Mouse (Mus musculus): ENCODE measurements around the gene Troap.

Troap gene

DNA sequence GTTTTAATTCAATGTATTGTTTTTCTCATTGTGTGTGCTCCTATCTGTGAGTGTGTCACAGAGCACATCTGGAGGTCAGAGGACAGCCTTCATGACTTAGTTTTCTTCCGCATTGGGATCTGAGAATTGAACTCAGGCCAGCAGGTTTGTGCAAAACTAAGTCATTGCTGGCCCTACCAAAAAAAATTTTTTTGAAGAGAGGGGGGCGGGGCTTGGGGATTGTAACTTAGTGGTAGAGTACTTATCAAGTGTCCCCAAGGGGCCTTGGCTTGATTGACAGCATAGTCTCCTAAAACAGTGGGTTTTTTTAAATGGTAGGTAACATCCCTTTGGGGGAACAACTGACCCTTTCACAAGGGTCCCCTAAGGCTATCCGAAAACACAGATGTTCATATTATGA, 36.8 kb downstream of the Troap start:
- Histone ChIP-seq H3K36me3 (ENCODE audit: insufficient read depth, low read length) (no peaks in the 10 kb centered on the region), H3K9me3 (ENCODE audit: low read length) (peaks cover 13% of the 10 kb centered on the region), H3K27me3 (ENCODE audit: insufficient read depth, low read length) (no peaks in the 10 kb centered on the region), H3K4me3 (replicated peaks; ENCODE audit: low read length) (no peak overlapping the region), H3K4me1 (replicated peaks; ENCODE audit: low read depth, low read length) (peaks cover 53% of the 10 kb centered on the region)
- TF ChIP-seq CTCF (conservative IDR thresholded peaks at IDR 0.05; ENCODE audit: low read length) (no peak), POU5F1 (IDR thresholded peaks at IDR 0.05; ENCODE audit: borderline replicate concordance, low read length) (no peak), NANOG (IDR thresholded peaks at IDR 0.05; ENCODE audit: borderline replicate concordance, low read length) (no peak)

DNA sequence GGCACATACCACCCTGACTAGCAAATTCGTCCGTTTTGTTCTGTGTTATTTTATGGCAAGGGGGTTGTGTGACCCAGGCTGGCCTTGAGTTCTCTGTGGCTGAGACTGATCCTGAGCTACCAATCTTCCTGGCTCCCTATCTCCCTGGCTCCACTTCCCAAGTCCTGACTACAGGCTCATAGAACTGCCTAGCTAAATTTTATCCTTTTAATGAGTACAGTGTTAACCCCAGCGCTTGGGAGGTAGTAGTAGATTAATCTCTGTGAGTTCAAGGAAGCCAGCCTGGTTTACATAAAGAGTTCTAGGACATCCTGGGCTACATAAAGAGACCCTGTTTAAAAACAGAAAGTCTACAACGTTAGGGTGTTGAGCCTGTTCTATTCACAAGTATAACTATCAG, 37.4 kb downstream of the Troap start:
- Histone ChIP-seq H3K9me3 (ENCODE audit: low read length) (peaks cover 7% of the 10 kb centered on the region), H3K27me3 (ENCODE audit: insufficient read depth, low read length) (no peaks in the 10 kb centered on the region), H3K36me3 (ENCODE audit: insufficient read depth, low read length) (no peaks in the 10 kb centered on the region), H3K4me3 (replicated peaks; ENCODE audit: low read length) (no peak overlapping the region), H3K4me1 (replicated peaks; ENCODE audit: low read depth, low read length) (peaks cover 58% of the 10 kb centered on the region)
- TF ChIP-seq POU5F1 (IDR thresholded peaks at IDR 0.05; ENCODE audit: borderline replicate concordance, low read length) (no peak), NANOG (IDR thresholded peaks at IDR 0.05; ENCODE audit: borderline replicate concordance, low read length) (no peak), CTCF (conservative IDR thresholded peaks at IDR 0.05; ENCODE audit: low read length) (no peak)

DNA sequence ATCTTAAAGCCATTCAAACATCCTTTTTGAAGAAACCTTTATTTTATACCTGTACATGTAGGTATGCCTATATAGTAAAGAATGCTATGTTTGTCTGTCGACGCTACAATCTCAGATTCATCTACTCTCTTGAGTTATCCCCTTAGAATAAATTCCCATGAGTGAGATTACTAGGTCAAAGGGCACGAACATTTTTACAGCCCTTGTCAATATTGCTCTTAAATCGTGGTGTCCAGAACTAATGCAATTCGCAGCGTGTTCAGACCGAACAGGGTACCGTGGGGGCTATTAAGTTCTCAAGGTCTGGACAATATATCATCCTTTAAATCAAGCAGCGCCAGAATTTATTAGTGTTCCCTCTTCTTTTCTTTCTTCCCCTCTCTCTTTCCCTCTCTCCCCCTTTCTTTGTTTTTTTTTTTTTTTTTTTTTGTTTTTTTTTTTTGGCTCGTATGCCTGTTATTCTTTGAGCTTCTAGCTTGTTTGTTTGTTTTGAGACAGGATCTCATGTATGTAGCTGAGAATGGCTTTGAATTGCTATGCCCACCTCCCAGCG, 38.5 kb downstream of the Troap start:
- H3K36me3 ChIP-seq (ENCODE audit: insufficient read depth, low read length): no peaks in the 10 kb centered on the region
- H3K27me3 ChIP-seq (ENCODE audit: insufficient read depth, low read length): no peaks in the 10 kb centered on the region
- H3K9me3 ChIP-seq (ENCODE audit: low read length): no peaks in the 10 kb centered on the region
- TF ChIP-seq CTCF (conservative IDR thresholded peaks at IDR 0.05; ENCODE audit: low read length): no peak
- peak overlapping the region; percentile 73 for H3K4me3 ChIP-seq (replicated peaks; ENCODE audit: low read length)
- peaks cover 58% of the 10 kb centered on the region for H3K4me1 ChIP-seq (replicated peaks; ENCODE audit: low read depth, low read length)

DNA sequence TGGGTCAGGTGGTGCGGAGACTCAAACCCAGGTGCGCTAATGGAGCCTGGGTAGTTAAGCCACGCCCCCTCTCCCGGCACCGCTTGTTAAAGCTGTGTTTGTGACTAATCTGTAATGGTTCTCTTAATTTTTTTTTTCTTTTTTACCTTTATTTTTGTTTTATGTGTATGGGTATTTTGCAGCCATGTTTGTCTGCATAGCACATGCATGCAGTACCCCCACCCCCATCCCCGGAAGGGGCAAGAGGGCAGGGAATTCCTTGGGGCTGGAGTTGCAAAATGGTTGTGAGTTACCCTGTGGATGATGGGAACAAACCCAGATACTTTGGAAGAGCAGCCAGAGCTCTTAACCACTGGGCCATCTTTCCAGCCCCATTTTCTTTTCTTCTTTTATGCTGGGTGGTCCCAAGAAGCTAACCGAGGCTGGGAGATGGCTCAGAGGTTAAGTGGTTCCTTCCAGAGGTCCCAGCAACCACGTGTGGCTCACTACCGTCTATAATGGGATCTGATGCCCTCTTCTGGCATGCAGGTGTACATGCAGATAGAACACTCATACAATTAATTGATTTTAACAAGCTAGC, 39.1 kb downstream of the Troap start:
- peak overlapping the region; percentile 73 for H3K4me3 ChIP-seq (replicated peaks; ENCODE audit: low read length)
- no peaks in the 10 kb centered on the region for H3K27me3 ChIP-seq (ENCODE audit: insufficient read depth, low read length)
- H3K4me1 ChIP-seq (replicated peaks; ENCODE audit: low read depth, low read length): peaks cover 58% of the 10 kb centered on the region
- TF ChIP-seq POU5F1 (IDR thresholded peaks at IDR 0.05; ENCODE audit: borderline replicate concordance, low read length) (no peak), CTCF (conservative IDR thresholded peaks at IDR 0.05; ENCODE audit: low read length) (peak; percentile 42), NANOG (IDR thresholded peaks at IDR 0.05; ENCODE audit: borderline replicate concordance, low read length) (no peak)
- no peaks in the 10 kb centered on the region for H3K36me3 ChIP-seq (ENCODE audit: insufficient read depth, low read length)
- H3K9me3 ChIP-seq (ENCODE audit: low read length): no peaks in the 10 kb centered on the region

DNA sequence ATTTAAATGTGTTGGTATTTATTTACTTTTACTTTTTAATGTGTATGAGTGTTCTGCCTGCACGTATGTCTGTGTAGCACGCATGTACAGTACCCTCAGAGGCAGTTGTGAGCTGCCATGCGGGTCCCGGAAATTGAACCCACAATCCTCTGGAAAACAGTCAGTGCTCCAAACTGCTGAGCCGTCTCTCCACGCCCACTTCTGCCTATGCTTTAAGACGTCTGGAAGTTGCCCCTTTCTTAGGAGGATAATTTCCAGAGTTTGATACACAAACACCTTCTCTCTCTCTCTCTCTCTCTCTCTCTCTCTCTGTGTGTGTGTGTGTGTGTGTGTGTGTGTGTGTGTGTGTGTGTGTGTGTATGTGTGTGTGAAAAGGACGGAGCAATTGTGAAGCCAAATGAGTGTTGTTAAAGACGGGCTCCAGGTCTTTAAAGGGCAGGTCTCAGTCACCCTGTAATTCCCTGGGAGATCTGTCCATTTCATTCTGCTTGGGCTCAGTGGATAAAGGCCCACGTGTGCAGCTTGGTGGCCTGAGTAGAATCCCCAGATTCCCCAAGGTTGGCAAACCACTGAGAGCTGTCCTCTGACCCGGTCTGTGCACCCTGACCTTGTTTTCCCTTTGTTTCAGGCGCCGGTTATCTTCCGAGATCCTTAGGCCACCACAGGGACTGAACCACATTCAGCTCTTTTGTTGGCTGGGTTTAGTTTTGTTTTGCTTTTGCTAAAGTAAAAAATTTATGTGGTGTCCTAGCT, 40.1 kb downstream of the Troap start:
- Histone ChIP-seq H3K36me3 (ENCODE audit: insufficient read depth, low read length) (no peaks in the 10 kb centered on the region), H3K9me3 (ENCODE audit: low read length) (no peaks in the 10 kb centered on the region), H3K4me1 (replicated peaks; ENCODE audit: low read depth, low read length) (peaks cover 58% of the 10 kb centered on the region), H3K4me3 (replicated peaks; ENCODE audit: low read length) (no peak overlapping the region), H3K27me3 (ENCODE audit: insufficient read depth, low read length) (no peaks in the 10 kb centered on the region)
- TF ChIP-seq CTCF (conservative IDR thresholded peaks at IDR 0.05; ENCODE audit: low read length) (no peak), NANOG (IDR thresholded peaks at IDR 0.05; ENCODE audit: borderline replicate concordance, low read length) (no peak), POU5F1 (IDR thresholded peaks at IDR 0.05; ENCODE audit: borderline replicate concordance, low read length) (no peak)

DNA sequence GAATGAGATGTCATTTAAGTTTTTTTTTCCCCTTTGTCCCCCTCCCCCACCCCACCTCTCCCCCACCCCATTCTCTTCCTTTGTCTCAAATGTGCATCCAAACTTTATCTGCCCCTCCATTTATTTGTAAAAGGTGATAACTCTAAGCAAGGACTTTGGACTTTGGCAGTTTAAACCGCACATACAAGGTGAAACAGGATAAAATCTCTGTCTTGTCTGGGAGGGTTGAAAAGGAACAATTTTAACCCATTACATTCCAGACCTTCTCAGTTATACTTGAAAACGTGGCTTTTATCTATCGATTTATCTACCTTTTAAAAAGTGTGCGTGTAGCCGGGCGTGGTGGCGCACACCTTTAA, 40.7 kb downstream of the Troap start:
- no peak overlapping the region for H3K4me3 ChIP-seq (replicated peaks; ENCODE audit: low read length)
- peaks cover 56% of the 10 kb centered on the region for H3K4me1 ChIP-seq (replicated peaks; ENCODE audit: low read depth, low read length)
- TF ChIP-seq CTCF (conservative IDR thresholded peaks at IDR 0.05; ENCODE audit: low read length): no peak
- TF ChIP-seq POU5F1 (IDR thresholded peaks at IDR 0.05; ENCODE audit: borderline replicate concordance, low read length): no peak
- TF ChIP-seq NANOG (IDR thresholded peaks at IDR 0.05; ENCODE audit: borderline replicate concordance, low read length): no peak
- no peaks in the 10 kb centered on the region for H3K9me3 ChIP-seq (ENCODE audit: low read length)
- H3K27me3 ChIP-seq (ENCODE audit: insufficient read depth, low read length): no peaks in the 10 kb centered on the region
- no peaks in the 10 kb centered on the region for H3K36me3 ChIP-seq (ENCODE audit: insufficient read depth, low read length)

DNA sequence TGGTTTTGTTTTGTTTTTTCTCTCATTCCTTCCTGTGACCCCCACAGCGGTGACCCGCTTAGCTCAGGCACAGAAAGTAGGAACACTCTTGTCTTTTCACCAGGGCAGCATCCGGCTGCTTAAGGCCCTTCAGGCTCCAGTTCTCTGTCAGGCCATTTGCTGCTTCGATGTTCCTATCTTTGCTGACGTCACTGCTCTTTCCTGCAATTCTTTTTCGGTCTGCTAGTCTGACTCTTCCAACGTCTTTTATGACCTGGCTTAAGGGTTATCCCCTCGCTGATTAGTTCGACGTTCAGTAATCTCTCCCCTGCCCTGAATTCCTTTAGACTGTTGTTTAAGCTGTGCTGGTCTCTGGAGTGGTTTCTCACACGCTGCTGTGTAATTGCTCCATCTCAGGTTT, 42.2 kb downstream of the Troap start:
- H3K36me3 ChIP-seq (ENCODE audit: insufficient read depth, low read length): no peaks in the 10 kb centered on the region
- TF ChIP-seq CTCF (conservative IDR thresholded peaks at IDR 0.05; ENCODE audit: low read length): no peak
- TF ChIP-seq POU5F1 (IDR thresholded peaks at IDR 0.05; ENCODE audit: borderline replicate concordance, low read length): no peak
- no peak for TF ChIP-seq NANOG (IDR thresholded peaks at IDR 0.05; ENCODE audit: borderline replicate concordance, low read length)
- H3K4me1 ChIP-seq (replicated peaks; ENCODE audit: low read depth, low read length): peaks cover 51% of the 10 kb centered on the region
- H3K27me3 ChIP-seq (ENCODE audit: insufficient read depth, low read length): no peaks in the 10 kb centered on the region
- H3K9me3 ChIP-seq (ENCODE audit: low read length): no peaks in the 10 kb centered on the region
- H3K4me3 ChIP-seq (replicated peaks; ENCODE audit: low read length): no peak overlapping the region

DNA sequence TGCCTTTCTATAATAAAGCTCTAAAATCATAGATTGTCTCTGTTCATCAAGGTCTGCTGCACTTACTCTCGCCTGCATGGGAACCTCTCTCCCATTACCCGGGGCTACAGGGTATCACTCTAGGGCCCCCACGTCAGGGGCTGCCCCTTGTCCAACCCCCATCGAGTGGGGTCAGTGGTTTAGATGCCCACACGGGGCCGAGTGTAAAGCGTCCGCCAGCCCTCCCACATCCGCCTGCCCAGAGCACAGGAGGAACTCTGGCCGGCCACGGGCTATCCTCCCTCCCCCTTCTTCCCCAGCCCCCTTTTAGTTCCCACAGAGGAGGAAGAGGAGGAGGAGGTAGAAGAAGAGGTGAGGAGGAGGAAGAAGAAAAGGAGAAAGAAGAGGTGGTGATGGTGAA, 46.4 kb downstream of the Troap start:
- H3K4me3 ChIP-seq (replicated peaks; ENCODE audit: low read length): peak overlapping the region; percentile 60
- peaks cover 51% of the 10 kb centered on the region for H3K4me1 ChIP-seq (replicated peaks; ENCODE audit: low read depth, low read length)
- TF ChIP-seq POU5F1 (IDR thresholded peaks at IDR 0.05; ENCODE audit: borderline replicate concordance, low read length) (no peak), NANOG (IDR thresholded peaks at IDR 0.05; ENCODE audit: borderline replicate concordance, low read length) (no peak), CTCF (conservative IDR thresholded peaks at IDR 0.05; ENCODE audit: low read length) (no peak)
- no peaks in the 10 kb centered on the region for H3K9me3 ChIP-seq (ENCODE audit: low read length)
- no peaks in the 10 kb centered on the region for H3K36me3 ChIP-seq (ENCODE audit: insufficient read depth, low read length)
- H3K27me3 ChIP-seq (ENCODE audit: insufficient read depth, low read length): no peaks in the 10 kb centered on the region

Measured in E14TG2a.4 (cell line).